Mouse (Mus musculus) left cerebral cortex, postnatal 25 days (tissue): Measurements from ENCODE around the gene Lsamp. TPM values are rescaled to one million over a fixed set of nuclear protein-coding genes. Genes with fewer than 3 reads are reported as not detected.

Source experiments
- DNase-seq, 2 experiments: peaks; one replicate each; pipeline ENCODE4 v3.0.0; 2022; ENCODE audit warnings: low spot score in 2 of 2, mixed read lengths in 1 of 2
- intact Hi-C: fragments of 180-260 bp; cut with DNase I; formaldehyde crosslinking; loops from one replicate; pipeline ENCODE4 v1.15.1; 2025
- total RNA-seq, 2 experiments: library from RNA; stranded (reverse); gene quantifications; 2 replicates each; pipeline ENCODE4 v1.2.3; 2021

Lsamp gene
- total RNA-seq, 2 experiments from 2014 or later: 232 to 262 TPM

DNA sequence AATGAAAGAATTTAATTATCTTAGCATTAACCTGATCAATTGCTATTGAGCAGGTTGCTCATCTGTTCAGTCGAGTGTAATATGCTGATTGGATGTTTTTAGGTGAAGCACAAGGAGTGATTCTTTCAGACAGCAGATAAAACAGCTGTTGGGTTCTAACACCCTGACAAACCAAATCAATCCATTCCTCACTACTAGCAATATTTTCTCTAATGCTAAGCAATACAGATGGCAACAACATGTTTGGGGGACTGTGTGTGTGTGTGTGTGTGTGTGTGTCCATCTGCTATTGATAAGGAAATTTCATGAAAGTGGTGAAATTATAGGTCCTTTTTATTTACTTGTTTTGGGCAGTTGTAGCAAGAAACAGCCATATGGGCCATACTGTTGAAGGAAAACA is 1628.1 kb downstream of the Lsamp start:
- no peak for DNase-seq
- intact Hi-C loops: no loop called here

DNA sequence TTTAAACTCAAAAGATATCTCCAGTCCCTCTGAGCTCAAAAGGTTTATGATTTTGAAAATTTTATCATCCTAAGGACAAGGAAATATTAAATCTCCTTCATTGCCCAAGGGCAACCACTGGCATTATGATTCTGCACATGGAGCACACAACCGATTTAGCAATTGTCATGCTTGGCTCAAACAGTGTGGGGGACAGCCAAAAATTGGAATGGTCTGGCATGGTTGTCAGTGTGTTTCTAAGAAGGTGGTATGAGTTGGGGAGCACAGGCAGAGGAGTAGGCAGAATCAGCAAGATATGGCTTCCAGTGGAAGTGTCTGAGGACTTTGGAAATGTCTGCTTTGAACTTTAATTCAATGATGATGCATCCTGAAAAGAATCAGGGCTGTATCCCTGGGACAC is 1639.7 kb downstream of the Lsamp start:
- intact Hi-C loops: no loop called here
- no peak for DNase-seq

DNA sequence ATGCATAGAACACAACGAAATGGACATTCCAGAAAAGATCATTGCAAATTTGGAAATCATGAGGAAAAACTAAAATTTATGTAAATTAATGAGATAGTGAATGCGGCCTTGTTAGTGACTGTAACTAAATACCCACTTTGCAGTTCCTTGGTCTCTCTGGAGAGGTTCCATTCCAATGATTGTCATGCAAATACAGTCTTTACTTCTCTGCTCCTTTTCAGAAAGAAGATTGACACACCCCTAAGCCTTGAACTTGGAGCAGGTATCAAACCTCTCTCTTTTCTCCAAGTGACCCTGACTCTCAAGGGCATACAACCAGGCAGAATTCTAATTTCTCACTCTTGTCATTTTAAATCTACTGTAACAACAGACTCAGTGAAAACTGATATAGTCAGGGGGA is 1649.7 kb downstream of the Lsamp start:
- intact Hi-C loops: no loop called here
- DNase-seq: no peak

DNA sequence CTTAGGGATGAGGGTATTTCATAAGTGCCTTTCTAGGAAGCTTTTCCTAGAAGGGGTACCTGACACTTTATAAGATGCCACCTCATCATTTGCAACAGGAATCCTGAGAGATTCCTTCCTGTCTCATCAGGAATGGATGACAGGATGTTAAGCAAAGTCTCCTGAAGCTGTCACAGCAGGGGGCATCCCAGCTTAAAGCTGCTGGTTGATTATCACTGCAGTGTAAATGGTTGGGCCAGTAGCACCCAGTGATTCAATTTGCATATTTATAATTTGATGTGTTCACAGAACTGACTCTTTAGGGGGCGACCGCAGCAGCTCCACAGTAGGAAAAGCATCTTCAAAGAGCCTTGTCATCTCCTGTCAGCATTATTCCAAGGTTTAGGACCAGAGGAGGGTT is 1656.7 kb downstream of the Lsamp start:
- no peak for DNase-seq
- intact Hi-C loops: no loop called here

DNA sequence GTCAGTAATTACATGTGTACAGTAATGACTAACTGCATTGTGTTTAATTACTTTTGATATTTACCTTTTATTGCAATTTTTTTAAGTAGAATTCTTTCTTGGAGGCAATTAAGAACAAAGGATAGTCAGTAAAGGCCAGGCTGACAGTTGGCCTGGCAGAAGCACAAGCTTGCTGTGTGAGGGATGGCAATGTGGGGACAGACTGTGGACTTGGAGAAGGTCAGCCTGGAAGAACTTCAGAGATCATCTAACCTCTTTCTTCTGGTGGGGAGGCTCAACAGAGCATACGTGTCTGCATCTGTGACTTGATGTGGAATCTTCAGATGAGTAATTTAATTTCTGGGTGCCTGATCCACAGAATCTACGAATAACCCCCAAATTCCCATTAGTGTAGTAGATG is 1669.1 kb downstream of the Lsamp start:
- intact Hi-C loops: no loop called here
- no peak for DNase-seq

DNA sequence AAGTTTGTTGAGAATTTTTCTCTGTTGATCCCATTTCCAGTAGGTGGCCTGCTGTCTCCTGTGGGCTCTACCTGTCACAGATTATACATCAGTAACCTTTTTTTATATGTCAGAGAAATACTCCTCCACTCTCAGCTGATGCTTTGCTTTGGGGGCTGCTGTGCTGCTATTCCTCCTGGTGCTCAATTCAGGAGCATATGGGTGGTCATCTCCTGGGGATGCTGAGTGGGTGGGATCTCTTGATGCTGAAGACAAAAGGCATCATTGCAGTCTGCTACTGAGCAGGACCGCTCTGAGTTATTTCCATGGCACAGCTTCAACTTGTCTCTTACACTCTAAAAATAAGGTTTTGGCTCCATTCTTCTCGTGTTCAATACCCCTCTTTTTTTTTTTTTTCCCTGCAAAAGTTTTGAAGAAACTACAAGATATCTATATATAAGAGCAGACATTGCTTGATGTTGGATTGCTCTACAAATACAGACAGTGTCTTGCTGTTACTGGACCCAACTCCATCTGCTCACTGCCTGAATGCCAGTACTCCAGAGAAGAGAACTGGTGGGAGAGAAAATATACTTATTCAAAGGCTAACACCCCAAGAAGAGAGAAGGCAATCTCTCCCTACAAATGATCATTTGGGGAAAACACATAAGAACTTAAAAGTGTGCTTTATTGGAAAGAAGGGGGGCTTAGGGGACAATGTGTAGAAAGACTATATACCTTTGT is 1690.3 kb downstream of the Lsamp start:
- peak in 1 of 2 experiments; percentile 43 for DNase-seq
- intact Hi-C loops: loop anchor here (10.0 kb wide), 2 partner anchors 140 to 260 kb away; no protein-coding TSS in a partner anchor

DNA sequence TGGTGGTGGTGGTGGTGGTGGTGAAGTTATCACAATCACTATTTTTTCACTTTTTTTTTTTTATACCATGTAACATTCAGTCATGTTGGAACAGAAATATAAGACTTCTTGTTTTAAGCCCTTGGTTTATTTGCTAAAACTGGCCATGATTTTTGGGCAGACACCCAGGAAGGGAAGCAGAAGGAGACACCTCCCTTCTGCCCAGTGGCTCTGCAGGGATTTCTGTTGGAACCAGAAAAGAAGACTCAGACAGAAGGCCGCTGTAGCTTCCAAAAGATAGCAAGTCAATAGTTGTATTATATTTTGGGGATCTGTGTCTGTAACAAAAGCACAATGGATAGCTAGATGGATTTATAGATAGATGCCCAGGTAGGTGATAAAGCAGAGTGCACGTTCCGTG is 1691.6 kb downstream of the Lsamp start:
- DNase-seq: peak in 1 of 2 experiments; percentile 84
- intact Hi-C loops: loop anchor here (10.0 kb wide), 2 partner anchors 141 to 259 kb away; no protein-coding TSS in a partner anchor

DNA sequence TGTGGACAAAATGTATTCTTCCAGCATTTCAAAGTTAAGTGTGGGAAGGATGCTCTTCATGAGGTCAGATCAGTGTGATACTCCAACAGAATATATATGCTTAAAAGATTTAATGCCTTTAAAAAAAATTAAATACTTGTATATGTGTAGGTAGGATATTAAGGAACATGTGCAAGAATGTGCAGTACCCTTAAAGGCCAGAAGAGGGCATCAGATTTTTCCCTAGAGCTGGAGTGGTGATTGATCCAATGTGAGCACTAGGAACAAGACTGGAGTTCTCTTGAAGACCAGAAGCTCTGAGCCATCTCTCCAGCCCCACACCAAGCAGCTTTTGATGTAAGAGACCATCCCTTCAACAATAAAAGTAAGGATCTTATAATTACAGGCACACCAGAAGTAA is 1708.3 kb downstream of the Lsamp start:
- intact Hi-C loops: no loop called here
- DNase-seq: no peak

DNA sequence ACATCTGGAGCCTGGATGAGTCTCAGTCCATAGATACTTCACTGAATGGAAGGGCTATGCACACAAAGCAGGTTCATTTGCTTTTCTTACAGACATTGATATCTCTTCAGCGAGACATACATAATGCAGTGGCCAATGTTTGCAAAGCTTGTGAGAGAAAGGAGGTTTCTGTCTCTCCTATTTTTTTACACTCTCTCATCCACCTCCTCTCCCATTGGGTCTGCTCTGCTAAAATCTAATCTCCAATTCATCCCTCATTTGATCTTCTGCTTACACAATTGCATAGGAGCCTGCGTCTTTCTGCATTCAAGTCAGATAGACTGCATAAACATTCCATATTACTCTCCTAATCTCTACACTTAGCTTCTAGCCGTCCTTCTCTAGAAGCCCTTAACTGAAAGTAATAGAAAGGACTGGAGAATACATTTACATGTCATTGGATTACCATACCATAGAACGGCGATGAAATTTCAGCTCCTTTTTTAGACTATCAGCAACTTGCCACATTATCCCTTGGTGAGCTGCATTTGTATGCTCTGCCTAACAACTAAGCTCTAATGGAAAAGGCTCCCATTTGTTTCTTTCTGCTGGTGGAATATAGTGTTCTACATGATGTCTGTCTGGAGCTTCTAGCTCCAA is 1717.7 kb downstream of the Lsamp start:
- intact Hi-C loops: no loop called here
- DNase-seq: no peak

DNA sequence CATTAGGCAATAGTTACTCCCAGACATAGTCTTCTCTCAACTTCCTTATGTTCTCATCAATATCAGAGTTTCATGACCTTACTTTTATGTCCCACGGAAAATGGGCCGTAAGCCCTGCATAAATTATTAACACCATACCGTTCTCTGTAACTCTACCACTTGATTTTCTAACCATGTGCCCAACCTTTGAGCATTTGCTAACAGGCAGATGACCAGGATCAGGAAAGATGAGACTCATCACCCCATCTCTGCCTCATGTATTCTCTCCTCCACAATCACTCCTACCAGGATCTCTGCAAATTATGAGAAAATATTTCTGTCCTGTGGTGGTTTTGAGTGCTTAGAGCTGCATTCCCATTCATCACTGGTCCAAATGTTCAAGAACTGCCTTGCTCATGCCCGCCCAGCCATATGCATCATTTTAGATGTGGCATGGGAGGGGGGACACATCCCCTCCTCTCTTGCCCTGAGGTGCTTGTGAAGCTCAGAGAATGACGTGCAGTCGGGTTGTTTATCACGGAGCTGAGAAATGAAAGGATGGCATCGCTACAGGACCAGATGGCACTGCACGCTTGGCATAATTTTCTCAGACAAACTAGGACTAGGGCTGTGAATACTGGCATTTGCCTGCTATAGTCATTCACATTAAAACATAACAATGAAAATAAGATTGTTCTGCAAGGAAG is 1744.9 kb downstream of the Lsamp start:
- DNase-seq: peak; percentile 56 to 90
- intact Hi-C loops: no loop called here

DNA sequence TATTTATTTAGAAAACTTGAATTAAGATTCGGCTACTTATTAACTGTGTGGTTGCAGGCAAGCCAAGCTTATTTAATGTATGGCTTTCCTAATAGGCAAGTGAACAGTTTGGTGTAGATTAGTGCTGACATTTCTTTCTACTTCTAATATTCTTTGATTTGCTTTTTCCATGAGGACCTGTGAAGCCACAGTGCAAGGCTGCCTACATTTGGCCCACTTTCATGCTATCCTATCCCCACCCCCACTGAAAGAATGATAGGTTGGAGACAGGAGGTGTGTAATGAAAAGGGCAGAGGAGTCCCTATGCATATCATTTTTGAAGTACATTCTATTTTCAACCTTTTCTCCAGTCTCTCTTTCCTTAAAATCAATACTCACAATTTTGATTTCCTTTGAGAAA is 1745.8 kb downstream of the Lsamp start:
- intact Hi-C loops: no loop called here
- no peak for DNase-seq

DNA sequence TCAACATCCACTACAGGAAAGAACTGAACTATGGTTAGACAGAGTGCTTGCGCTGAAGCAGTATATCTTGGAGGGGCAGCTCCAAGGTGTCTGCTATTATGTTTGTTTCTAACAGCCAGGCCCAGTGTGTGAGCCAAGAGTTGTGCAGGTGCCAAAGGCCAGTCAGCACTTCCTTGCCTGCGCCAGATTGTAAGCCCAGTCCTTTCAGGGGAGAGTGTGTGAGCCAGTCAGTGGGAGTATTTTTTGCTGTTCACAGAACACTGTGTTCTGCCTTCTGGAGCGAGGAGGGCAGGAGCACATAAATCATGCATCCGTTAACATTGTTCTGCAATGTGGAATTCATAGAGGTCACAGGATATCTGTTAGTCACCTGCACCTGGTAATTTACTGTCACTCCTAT is 1760.9 kb downstream of the Lsamp start:
- DNase-seq: peak; percentile 30 to 76
- intact Hi-C loops: loop anchor here (10.0 kb wide), 1 partner anchor 210 kb away; no protein-coding TSS in a partner anchor

DNA sequence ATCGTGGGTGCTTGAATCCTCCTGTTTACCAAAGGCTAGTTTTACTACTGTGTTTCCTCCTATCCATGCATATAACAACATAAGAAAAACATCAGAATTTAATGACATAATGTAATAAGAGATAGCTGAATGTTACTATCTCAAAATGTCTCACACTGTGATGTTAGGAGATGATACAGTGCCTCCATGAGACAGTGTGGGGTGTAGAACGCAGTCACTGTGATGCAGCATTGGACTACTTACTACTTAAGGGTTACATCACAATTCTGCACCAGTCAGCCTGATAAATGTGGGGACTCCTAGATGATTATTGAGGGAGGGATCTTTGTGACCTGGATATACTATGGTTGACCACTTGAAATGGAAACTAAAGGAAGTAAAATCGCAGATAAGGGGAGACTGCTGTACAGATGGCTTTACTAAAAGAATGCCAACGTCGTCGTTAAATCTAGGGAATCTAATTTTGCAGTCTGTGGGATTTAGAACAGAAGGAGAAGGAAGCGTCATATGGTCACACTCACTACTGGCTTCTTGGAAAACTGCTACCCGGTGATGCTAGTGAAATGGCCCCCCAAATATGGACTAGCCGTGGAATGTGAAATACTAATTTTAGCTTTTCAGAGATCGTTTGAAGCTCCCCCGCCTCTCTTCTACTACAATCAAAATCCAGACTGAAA is 1762.2 kb downstream of the Lsamp start:
- intact Hi-C loops: loop anchor here (1.0 to 10.0 kb wide), 2 partner anchors 189 to 212 kb away; no protein-coding TSS in a partner anchor
- DNase-seq: peak; percentile 42 to 93

DNA sequence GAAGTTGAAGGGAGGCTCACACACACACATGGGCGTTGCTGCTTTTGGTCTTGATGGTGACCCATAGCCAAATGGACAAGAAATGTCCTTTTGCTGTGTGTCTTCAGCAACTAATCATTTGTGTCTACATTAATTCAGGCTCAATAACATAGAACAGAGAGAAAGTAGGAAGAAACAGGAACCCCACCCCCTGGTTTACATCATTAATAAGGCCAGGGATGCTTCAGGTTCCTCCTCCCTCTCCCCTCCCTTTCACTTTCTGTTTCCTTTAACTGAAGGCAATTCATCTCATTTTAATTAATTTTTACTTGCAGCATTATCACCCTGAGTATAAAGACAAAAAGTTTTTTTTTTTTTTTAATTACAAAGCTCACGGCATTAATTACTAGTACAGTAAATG is 1763.7 kb downstream of the Lsamp start:
- intact Hi-C loops: loop anchor here (10.0 kb wide), 1 partner anchor 213 kb away; no protein-coding TSS in a partner anchor
- no peak for DNase-seq

DNA sequence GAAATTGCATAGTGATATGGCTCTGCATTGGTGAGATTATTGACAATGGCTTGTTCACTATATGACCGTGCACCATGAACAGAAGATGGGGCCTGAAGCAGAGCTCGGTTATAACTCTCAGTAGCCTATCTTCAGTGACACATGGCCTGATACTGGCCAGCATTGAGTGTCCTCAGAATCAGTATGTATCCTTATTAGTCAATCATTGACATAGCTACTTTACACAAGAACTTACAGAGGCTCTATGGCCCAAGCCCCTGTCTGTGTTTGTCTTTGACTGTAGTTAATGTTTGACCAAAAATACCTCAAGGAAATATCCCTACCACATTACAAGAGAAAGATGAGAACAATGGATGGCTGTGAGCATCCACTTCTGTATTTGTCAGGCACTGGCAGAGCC is 1764.6 kb downstream of the Lsamp start:
- no peak for DNase-seq
- intact Hi-C loops: loop anchor here (10.0 kb wide), 1 partner anchor 214 kb away; no protein-coding TSS in a partner anchor

DNA sequence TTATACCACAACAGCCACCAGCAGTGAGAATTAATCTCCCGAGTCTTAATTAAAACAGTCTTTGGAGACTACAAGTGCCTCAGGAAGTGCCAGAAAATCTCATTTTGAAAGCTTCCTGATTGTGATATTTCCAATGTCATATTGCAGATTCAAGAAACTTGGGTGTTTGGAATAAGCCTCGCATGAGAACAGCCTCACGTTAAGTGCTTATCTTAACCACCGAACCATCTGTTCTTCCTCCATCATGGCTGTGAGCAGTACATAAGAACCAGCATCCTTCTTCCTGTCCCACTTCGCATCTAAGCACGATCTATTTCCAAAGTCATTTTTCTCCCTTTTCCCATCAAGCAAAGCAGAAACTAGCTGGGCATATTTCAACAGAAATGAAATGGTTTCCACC is 1780.1 kb downstream of the Lsamp start:
- DNase-seq: peak; percentile 17 to 75
- intact Hi-C loops: no loop called here

DNA sequence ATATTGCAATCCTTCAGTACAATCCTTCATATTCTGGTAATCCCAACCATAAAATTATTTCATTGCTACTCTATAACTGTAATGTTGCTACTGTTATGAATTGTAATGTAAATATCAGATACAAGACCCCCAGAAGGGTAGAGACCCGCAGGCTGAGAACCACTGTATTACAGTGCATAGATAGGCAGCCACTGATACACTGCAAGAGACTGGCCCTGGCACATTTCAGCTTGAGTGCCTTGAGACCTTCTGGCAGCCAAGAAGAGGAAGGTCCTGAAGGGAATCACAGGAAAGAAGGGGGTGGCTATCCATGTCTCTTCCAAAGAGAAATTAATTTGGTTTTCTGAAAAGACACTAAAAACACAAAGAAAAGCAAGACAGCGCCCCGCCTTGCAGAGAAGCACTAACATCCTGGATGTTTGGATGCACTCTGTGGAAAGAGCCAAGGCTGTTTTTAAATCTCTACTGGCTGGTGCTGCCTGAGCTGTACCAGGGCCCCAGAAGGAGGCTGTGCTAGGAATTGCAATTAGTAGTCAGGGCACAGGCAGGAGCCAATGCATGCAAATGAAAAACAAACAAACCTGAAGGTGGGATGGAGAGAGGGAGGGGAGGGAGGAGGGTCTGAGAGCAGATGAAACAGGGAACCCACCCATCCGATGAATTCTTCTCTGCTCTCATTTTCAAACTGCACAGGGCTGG is 1787.4 kb downstream of the Lsamp start:
- peak; percentile 23 to 38 for DNase-seq
- intact Hi-C loops: no loop called here

DNA sequence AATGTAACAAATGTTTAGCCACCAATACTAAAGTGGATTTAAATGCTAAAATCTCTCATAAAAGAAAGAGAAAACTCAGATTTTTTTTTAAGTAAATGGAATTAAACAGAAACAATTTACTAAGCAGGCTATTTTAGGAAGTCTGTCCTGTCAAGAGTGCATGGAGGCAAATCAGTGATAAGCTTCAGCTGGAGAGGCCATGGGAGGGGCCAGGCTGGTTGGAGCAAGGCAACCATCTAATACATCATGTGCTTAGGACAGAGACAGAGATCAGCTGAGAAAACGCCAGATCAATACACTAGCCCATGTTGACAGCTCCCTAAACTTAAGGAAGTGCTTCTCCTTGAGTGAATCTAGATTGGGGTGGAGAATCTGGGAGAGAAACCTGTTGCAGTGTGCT is 1793.4 kb downstream of the Lsamp start:
- no peak for DNase-seq
- intact Hi-C loops: no loop called here

DNA sequence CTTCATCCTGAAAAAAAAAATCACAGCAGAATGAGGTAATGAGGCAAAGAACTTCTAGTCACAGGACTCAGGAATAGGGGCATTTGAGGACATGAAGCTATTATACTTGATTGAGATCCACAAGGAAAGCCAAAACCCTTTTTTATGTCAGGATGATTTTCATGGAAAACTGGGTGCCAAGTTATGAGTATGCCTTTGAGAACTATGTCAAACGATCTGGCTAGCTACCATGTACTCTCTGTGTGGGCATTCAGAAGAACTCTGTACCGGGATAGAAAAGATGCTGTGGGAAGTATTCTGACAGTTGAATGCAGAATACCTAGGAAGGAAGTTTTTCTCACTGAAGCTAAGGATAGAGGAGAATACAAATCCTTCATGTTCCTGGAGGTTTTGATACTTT is 1801.4 kb downstream of the Lsamp start:
- intact Hi-C loops: loop anchor here (5.0 kb wide), 1 partner anchor 117 kb away; no protein-coding TSS in a partner anchor
- DNase-seq: peak; percentile 14 to 92
